Mouse (Mus musculus): ENCODE measurements around the gene Olfr763. TPM values are rescaled to one million over a fixed set of nuclear protein-coding genes. Genes with fewer than 3 reads are reported as not detected.

Olfr763 gene
- polyA plus RNA-seq, 1 experiment from 2014 or later: not detected

Other genes starting within 250 kb of the Olfr763 start
- gene Mmp19, start 219.9 kb upstream of the Olfr763 start, polyA plus RNA-seq (2016; fragmentation: Nextera tagmentation; extraction: Ambion mirVana): 0.36 and 0.39 TPM in 2 replicates
- 50.4 and 56.0 TPM in 2 replicates for gene Dnajc14, start 206.7 kb upstream of the Olfr763 start, polyA plus RNA-seq (2016; fragmentation: Nextera tagmentation; extraction: Ambion mirVana)
- gene Tmem198b, start 206.4 kb upstream of the Olfr763 start, polyA plus RNA-seq (2016; fragmentation: Nextera tagmentation; extraction: Ambion mirVana): 19.1 and 23.3 TPM in 2 replicates
- gene Sarnp, start 193.5 kb upstream of the Olfr763 start, polyA plus RNA-seq (2016; fragmentation: Nextera tagmentation; extraction: Ambion mirVana): 251 and 263 TPM in 2 replicates
- gene Ormdl2, start 189.1 kb upstream of the Olfr763 start, polyA plus RNA-seq (2016; fragmentation: Nextera tagmentation; extraction: Ambion mirVana): 74.1 and 97.0 TPM in 2 replicates
- gene Gdf11, start 119.1 kb upstream of the Olfr763 start, polyA plus RNA-seq (2016; fragmentation: Nextera tagmentation; extraction: Ambion mirVana): 8.9 and 11.1 TPM in 2 replicates
- gene Cd63, start 109.8 kb upstream of the Olfr763 start, polyA plus RNA-seq (2016; fragmentation: Nextera tagmentation; extraction: Ambion mirVana): 240 and 253 TPM in 2 replicates
- gene Rdh5, start 87.9 kb upstream of the Olfr763 start, polyA plus RNA-seq (2016; fragmentation: Nextera tagmentation; extraction: Ambion mirVana): 15.8 and 18.7 TPM in 2 replicates
- gene Bloc1s1, start 86.8 kb upstream of the Olfr763 start, polyA plus RNA-seq (2016; fragmentation: Nextera tagmentation; extraction: Ambion mirVana): 229 and 285 TPM in 2 replicates
- gene Itga7, start 77.0 kb upstream of the Olfr763 start, polyA plus RNA-seq (2016; fragmentation: Nextera tagmentation; extraction: Ambion mirVana): 3.7 and 4.0 TPM in 2 replicates
- not detected in 2 replicates for gene Mettl7b, start 49.8 kb upstream of the Olfr763 start, polyA plus RNA-seq (2016; fragmentation: Nextera tagmentation; extraction: Ambion mirVana)
- gene Olfr9, start 21.4 kb upstream of the Olfr763 start, polyA plus RNA-seq (2016; fragmentation: Nextera tagmentation; extraction: Ambion mirVana): 0.06 TPM in 1 of 2 replicates, not detected in the other
- gene Olfr764-ps1, start 29.1 kb downstream of the Olfr763 start, polyA plus RNA-seq (2016; fragmentation: Nextera tagmentation; extraction: Ambion mirVana): not detected in 2 replicates
- gene Olfr765, start 39.2 kb downstream of the Olfr763 start, polyA plus RNA-seq (2016; fragmentation: Nextera tagmentation; extraction: Ambion mirVana): not detected in 2 replicates
- not detected in 2 replicates for gene Olfr766-ps1, start 58.2 kb downstream of the Olfr763 start, polyA plus RNA-seq (2016; fragmentation: Nextera tagmentation; extraction: Ambion mirVana)
- not detected in 2 replicates for gene Olfr767, start 72.1 kb downstream of the Olfr763 start, polyA plus RNA-seq (2016; fragmentation: Nextera tagmentation; extraction: Ambion mirVana)
- not detected in 2 replicates for gene Olfr768, start 88.6 kb downstream of the Olfr763 start, polyA plus RNA-seq (2016; fragmentation: Nextera tagmentation; extraction: Ambion mirVana)
- not detected in 2 replicates for gene Olfr769, start 107.1 kb downstream of the Olfr763 start, polyA plus RNA-seq (2016; fragmentation: Nextera tagmentation; extraction: Ambion mirVana)
- gene Olfr770, start 128.2 kb downstream of the Olfr763 start, polyA plus RNA-seq (2016; fragmentation: Nextera tagmentation; extraction: Ambion mirVana): not detected in 2 replicates
- not detected in 2 replicates for gene Olfr771, start 154.0 kb downstream of the Olfr763 start, polyA plus RNA-seq (2016; fragmentation: Nextera tagmentation; extraction: Ambion mirVana)
- not detected in 2 replicates for gene Olfr772, start 167.1 kb downstream of the Olfr763 start, polyA plus RNA-seq (2016; fragmentation: Nextera tagmentation; extraction: Ambion mirVana)
- gene Olfr773, start 176.6 kb downstream of the Olfr763 start, polyA plus RNA-seq (2016; fragmentation: Nextera tagmentation; extraction: Ambion mirVana): not detected in 2 replicates
- gene Olfr774, start 225.4 kb downstream of the Olfr763 start, polyA plus RNA-seq (2016; fragmentation: Nextera tagmentation; extraction: Ambion mirVana): not detected in 2 replicates
- not detected in 2 replicates for gene Olfr775, start 237.6 kb downstream of the Olfr763 start, polyA plus RNA-seq (2016; fragmentation: Nextera tagmentation; extraction: Ambion mirVana)
- gene Olfr776, start 248.3 kb downstream of the Olfr763 start, polyA plus RNA-seq (2016; fragmentation: Nextera tagmentation; extraction: Ambion mirVana): not detected in 2 replicates

Measured in hindbrain, embryonic 10.5 days (tissue).